Mouse (Mus musculus): ENCODE measurements at regions not wholly inside any gene's neighbourhood (a gene's known extent, or its start where the extent isn't known, plus 50 kb on each side); places are given as distances from the start of the nearest gene placed in this dataset.

GRCm38 (mm10) chr8:42107582-42107981, 690.7 kb upstream of the Frg1 start:
- no peaks in the 10 kb centered on the region for H3K36me3 ChIP-seq (ENCODE audit: control insufficient read depth, insufficient read depth, low read length)
- H3K4me3 ChIP-seq = no peak overlapping the region
- H3K79me2 ChIP-seq (replicated peaks; ENCODE audit: control insufficient read depth, insufficient read depth, low read length) = no peaks in the 10 kb centered on the region
- no peak for TF ChIP-seq CTCF (IDR thresholded peaks at IDR 0.05)
- TF ChIP-seq EP300 (IDR thresholded peaks at IDR 0.05; ENCODE audit: insufficient read depth, low read depth, low read length) = no peak
- no peak for TF ChIP-seq POLR2A (IDR thresholded peaks at IDR 0.05; ENCODE audit: insufficient read depth, low read depth, low read length)
- no peak for DNase-seq
- H3K27me3 ChIP-seq (ENCODE audit: control insufficient read depth, insufficient read depth, low read length) = no peaks in the 10 kb centered on the region
- WGBS = 55% methylated on average over 2 of the region's 2 CpGs
- H3K9ac ChIP-seq (ENCODE audit: low read depth, low read length) = no peak overlapping the region
- intact Hi-C loops (cut with DNase I) = no loop called here
- H3K4me1 ChIP-seq (ENCODE audit: control insufficient read depth, insufficient read depth, low read length) = no peaks in the 10 kb centered on the region
- H3K27ac ChIP-seq = no peak overlapping the region

GRCm38 (mm10) chr8:42069314-42069713, 652.4 kb upstream of the Frg1 start:
- H3K4me1 ChIP-seq (ENCODE audit: control insufficient read depth, insufficient read depth, low read length) = no peaks in the 10 kb centered on the region
- no peaks in the 10 kb centered on the region for H3K36me3 ChIP-seq (ENCODE audit: control insufficient read depth, insufficient read depth, low read length)
- H3K79me2 ChIP-seq (replicated peaks; ENCODE audit: control insufficient read depth, insufficient read depth, low read length) = no peaks in the 10 kb centered on the region
- intact Hi-C loops (cut with DNase I) = no loop called here
- no peak for TF ChIP-seq POLR2A (IDR thresholded peaks at IDR 0.05; ENCODE audit: insufficient read depth, low read depth, low read length)
- TF ChIP-seq CTCF (IDR thresholded peaks at IDR 0.05) = no peak
- no peak for TF ChIP-seq EP300 (IDR thresholded peaks at IDR 0.05; ENCODE audit: insufficient read depth, low read depth, low read length)
- no peak for DNase-seq
- 53% methylated on average over 1 of the region's 1 CpGs for WGBS
- H3K27me3 ChIP-seq (ENCODE audit: control insufficient read depth, insufficient read depth, low read length) = no peaks in the 10 kb centered on the region
- H3K9ac ChIP-seq (ENCODE audit: low read depth, low read length) = no peak overlapping the region
- no peak overlapping the region for H3K4me3 ChIP-seq
- no peak overlapping the region for H3K27ac ChIP-seq

DNA sequence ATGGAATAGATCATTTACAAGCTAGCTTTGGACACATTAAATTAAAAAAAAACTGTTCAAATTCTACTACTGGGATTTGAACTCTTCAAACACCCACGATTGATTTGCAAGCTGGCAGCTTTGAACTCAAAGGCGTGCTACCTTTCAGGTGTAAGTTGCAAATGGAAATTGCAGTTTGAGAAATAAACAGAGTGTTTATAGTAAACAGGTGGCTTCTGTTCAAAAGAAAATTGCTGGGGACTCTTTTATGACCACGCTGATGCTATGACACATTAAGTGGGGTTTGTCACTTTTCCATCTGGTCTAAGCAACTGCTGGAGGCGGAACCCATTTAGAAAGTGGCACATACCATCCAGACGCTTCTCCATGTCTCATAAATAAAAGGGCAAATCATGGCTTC, 626.7 kb upstream of the Frg1 start:
- Histone ChIP-seq H3K79me2 (replicated peaks; ENCODE audit: control insufficient read depth, insufficient read depth, low read length) (no peaks in the 10 kb centered on the region), H3K4me1 (ENCODE audit: control insufficient read depth, insufficient read depth, low read length) (no peaks in the 10 kb centered on the region), H3K27ac (no peak overlapping the region), H3K9ac (ENCODE audit: low read depth, low read length) (no peak overlapping the region), H3K36me3 (ENCODE audit: control insufficient read depth, insufficient read depth, low read length) (no peaks in the 10 kb centered on the region), H3K27me3 (ENCODE audit: control insufficient read depth, insufficient read depth, low read length) (no peaks in the 10 kb centered on the region), H3K4me3 (no peak overlapping the region)
- DNase-seq = no peak
- intact Hi-C loops (cut with DNase I) = no loop called here
- 75% methylated on average over 5 of the region's 5 CpGs for WGBS
- TF ChIP-seq POLR2A (IDR thresholded peaks at IDR 0.05; ENCODE audit: insufficient read depth, low read depth, low read length) = no peak
- TF ChIP-seq CTCF (IDR thresholded peaks at IDR 0.05) = no peak
- no peak for TF ChIP-seq EP300 (IDR thresholded peaks at IDR 0.05; ENCODE audit: insufficient read depth, low read depth, low read length)

DNA sequence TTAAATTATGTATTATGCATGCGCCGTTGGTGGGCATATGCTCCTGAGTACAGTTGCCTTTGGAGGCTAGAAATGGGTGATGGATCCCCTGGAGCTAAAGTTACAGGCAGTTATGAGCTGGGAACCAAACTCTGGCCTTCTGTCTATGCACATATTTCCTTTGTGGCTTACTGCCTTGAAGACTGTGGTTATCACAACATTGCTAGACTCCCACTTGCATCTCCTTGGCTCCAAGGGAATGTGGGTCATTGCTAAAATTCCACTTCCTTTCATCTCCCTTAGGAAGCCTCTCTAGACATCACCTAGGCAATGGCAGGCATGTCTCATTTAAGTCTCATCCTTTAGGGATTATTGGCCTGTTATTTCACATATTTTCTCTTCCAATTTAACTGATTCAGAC, 622.4 kb upstream of the Frg1 start:
- no peak for DNase-seq
- Histone ChIP-seq H3K9ac (ENCODE audit: low read depth, low read length) (no peak overlapping the region), H3K27me3 (ENCODE audit: control insufficient read depth, insufficient read depth, low read length) (no peaks in the 10 kb centered on the region), H3K4me1 (ENCODE audit: control insufficient read depth, insufficient read depth, low read length) (no peaks in the 10 kb centered on the region), H3K79me2 (replicated peaks; ENCODE audit: control insufficient read depth, insufficient read depth, low read length) (no peaks in the 10 kb centered on the region), H3K27ac (no peak overlapping the region), H3K4me3 (no peak overlapping the region), H3K36me3 (ENCODE audit: control insufficient read depth, insufficient read depth, low read length) (no peaks in the 10 kb centered on the region)
- intact Hi-C loops (cut with DNase I) = no loop called here
- TF ChIP-seq CTCF (IDR thresholded peaks at IDR 0.05) (no peak), POLR2A (IDR thresholded peaks at IDR 0.05; ENCODE audit: insufficient read depth, low read depth, low read length) (no peak), EP300 (IDR thresholded peaks at IDR 0.05; ENCODE audit: insufficient read depth, low read depth, low read length) (no peak)
- 90% methylated on average over 2 of the region's 2 CpGs for WGBS

GRCm38 (mm10) chr8:42026934-42027333, 610.1 kb upstream of the Frg1 start:
- no peaks in the 10 kb centered on the region for H3K4me1 ChIP-seq (ENCODE audit: control insufficient read depth, insufficient read depth, low read length)
- H3K27me3 ChIP-seq (ENCODE audit: control insufficient read depth, insufficient read depth, low read length) = no peaks in the 10 kb centered on the region
- intact Hi-C loops (cut with DNase I) = no loop called here
- 66% methylated on average over 1 of the region's 1 CpGs for WGBS
- no peak overlapping the region for H3K4me3 ChIP-seq
- no peaks in the 10 kb centered on the region for H3K36me3 ChIP-seq (ENCODE audit: control insufficient read depth, insufficient read depth, low read length)
- TF ChIP-seq EP300 (IDR thresholded peaks at IDR 0.05; ENCODE audit: insufficient read depth, low read depth, low read length) (no peak), POLR2A (IDR thresholded peaks at IDR 0.05; ENCODE audit: insufficient read depth, low read depth, low read length) (no peak), CTCF (IDR thresholded peaks at IDR 0.05) (no peak)
- no peak overlapping the region for H3K9ac ChIP-seq (ENCODE audit: low read depth, low read length)
- no peaks in the 10 kb centered on the region for H3K79me2 ChIP-seq (replicated peaks; ENCODE audit: control insufficient read depth, insufficient read depth, low read length)
- DNase-seq = no peak
- no peak overlapping the region for H3K27ac ChIP-seq

DNA sequence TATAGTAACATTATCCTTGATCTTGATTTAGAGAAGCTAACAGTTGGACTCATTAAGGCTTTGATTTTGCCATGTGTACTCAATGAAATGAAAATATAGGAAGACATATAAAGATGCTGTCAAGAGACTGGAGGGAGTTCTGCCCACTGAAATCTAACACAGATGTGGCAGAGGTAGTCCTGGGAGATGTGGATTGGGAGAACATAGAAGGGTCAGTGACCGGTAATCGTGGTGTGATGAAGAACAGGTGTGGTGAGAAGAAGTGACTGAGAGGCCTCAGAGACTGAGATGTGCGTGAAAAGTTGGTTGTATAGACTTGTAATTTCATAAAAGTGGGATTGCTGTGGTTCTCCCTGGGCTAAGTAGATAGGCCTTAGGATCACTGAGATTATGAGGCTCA, 600.9 kb upstream of the Frg1 start:
- Histone ChIP-seq H3K4me1 (ENCODE audit: control insufficient read depth, insufficient read depth, low read length) (no peaks in the 10 kb centered on the region), H3K27ac (no peak overlapping the region), H3K9ac (ENCODE audit: low read depth, low read length) (no peak overlapping the region), H3K27me3 (ENCODE audit: control insufficient read depth, insufficient read depth, low read length) (no peaks in the 10 kb centered on the region), H3K79me2 (replicated peaks; ENCODE audit: control insufficient read depth, insufficient read depth, low read length) (no peaks in the 10 kb centered on the region), H3K4me3 (no peak overlapping the region), H3K36me3 (ENCODE audit: control insufficient read depth, insufficient read depth, low read length) (no peaks in the 10 kb centered on the region)
- 76% methylated on average over 3 of the region's 3 CpGs for WGBS
- TF ChIP-seq POLR2A (IDR thresholded peaks at IDR 0.05; ENCODE audit: insufficient read depth, low read depth, low read length) = no peak
- no peak for TF ChIP-seq EP300 (IDR thresholded peaks at IDR 0.05; ENCODE audit: insufficient read depth, low read depth, low read length)
- TF ChIP-seq CTCF (IDR thresholded peaks at IDR 0.05) = no peak
- no peak for DNase-seq
- intact Hi-C loops (cut with DNase I) = no loop called here
